Mouse (Mus musculus) bone marrow macrophage, adult 2 months (primary cell): ENCODE data around the gene Dusp19.

ENCODE experiments used
- CTCF ChIP-seq: IDR thresholded peaks from 2 replicates; pipeline ENCODE4 v1.5.1; 2012; ENCODE audit warnings: low read depth, mild to moderate bottlenecking, low read length, moderate library complexity
- POLR2A ChIP-seq: IDR thresholded peaks from 2 replicates; pipeline ENCODE4 v1.6.1; 2012; ENCODE audit warnings: mild to moderate bottlenecking, low read depth, low read length, borderline replicate concordance

DNA sequence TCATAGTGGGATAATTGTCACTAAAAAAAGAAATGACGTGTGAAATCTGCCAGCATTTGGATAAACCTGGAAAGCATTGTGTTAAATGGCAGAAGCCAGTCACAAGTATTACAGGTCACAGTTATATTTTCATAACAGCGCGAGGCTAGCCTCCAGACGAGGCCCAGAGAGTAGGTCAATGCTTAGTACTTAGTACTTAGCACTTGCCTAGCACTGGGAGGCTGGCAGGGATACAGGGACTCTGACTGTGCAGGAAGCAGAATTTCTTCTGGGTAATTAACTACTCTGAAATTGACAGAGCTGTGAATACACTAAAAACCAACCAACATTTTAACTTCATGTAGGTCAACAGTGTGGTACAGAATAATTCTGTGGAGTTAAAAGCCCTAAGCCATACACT, 49.4 kb upstream of the Dusp19 start:
- no peak for TF ChIP-seq CTCF
- TF ChIP-seq POLR2A, result no peak
